Mouse (Mus musculus) megakaryocyte-erythroid progenitor cell, adult 5-6 weeks (primary cell): ENCODE measurements around the gene Smcr8. TPM values are rescaled to one million over a fixed set of nuclear protein-coding genes. Genes with fewer than 3 reads are reported as not detected.
"Not testable (repeated sequence)": the region's sequence is repeated elsewhere in the genome, so short reads cannot be mapped to it uniquely, and the experiment has no call there.

Experiments
- ATAC-seq: replicated peaks from 2 replicates; pipeline ENCODE4 v1.8.0; 2016; ENCODE audit warnings: mild to moderate bottlenecking, inconsistent platforms; ENCODE audit not compliant: severe bottlenecking, poor library complexity, low FRiP score, low TSS enrichment
- total RNA-seq, 2 experiments: library from RNA; stranded (forward) in 1 of 2; stranded (reverse) in 1 of 2; fragments of 200-1000, 215-1000 nt in 1 of 2; fragments of >200 nt in 1 of 2; fragmentation: Nextera tagmentation in 1 of 2; gene quantifications; 2 replicates each; pipeline ENCODE4 v1.2.3; 2014 to 2017

Gene Smcr8
- total RNA-seq, 2 experiments from 2014 or later, result 11.7 to 18.5 TPM

GRCm38 (mm10) chr11:60777801-60778370 is 562 bp downstream of the Smcr8 start:
- ATAC-seq, result no peak

- no peak for ATAC-seq
Observed at GRCm38 (mm10) chr11:60779673-60780189, 2.4 kb downstream of the Smcr8 start.

- no peak for ATAC-seq
Observed at GRCm38 (mm10) chr11:60784179-60784922, 7.0 kb downstream of the Smcr8 start.

GRCm38 (mm10) chr11:60787595-60787994 is 10.3 kb downstream of the Smcr8 start:
- ATAC-seq, result no peak

GRCm38 (mm10) chr11:60790472-60790871 is 13.1 kb downstream of the Smcr8 start:
- no peak for ATAC-seq

GRCm38 (mm10) chr11:60796342-60796741 is 19.0 kb downstream of the Smcr8 start:
- no peak for ATAC-seq

GRCm38 (mm10) chr11:60799977-60800376 is 22.7 kb downstream of the Smcr8 start:
- ATAC-seq, result no peak

- ATAC-seq, result no peak
Observed at GRCm38 (mm10) chr11:60800892-60801291, 23.6 kb downstream of the Smcr8 start.

GRCm38 (mm10) chr11:60808286-60809070 is 31.2 kb downstream of the Smcr8 start:
- ATAC-seq, result peak; percentile 73

GRCm38 (mm10) chr11:60809546-60809945 is 32.2 kb downstream of the Smcr8 start:
- ATAC-seq, result no peak

- ATAC-seq, result no peak
Observed at GRCm38 (mm10) chr11:60810046-60810965, 33.0 kb downstream of the Smcr8 start.

- ATAC-seq, result peak; percentile 99
Observed at GRCm38 (mm10) chr11:60811054-60811460, 33.7 kb downstream of the Smcr8 start.

- not testable (repeated sequence) for ATAC-seq
Observed at GRCm38 (mm10) chr11:60811618-60812017, 34.3 kb downstream of the Smcr8 start, which contains the start of gene Shmt1. Gene Shmt1 (minus strand): TSS chr11:60811718.

- no peak for ATAC-seq
Observed at GRCm38 (mm10) chr11:60816398-60816797, 39.1 kb downstream of the Smcr8 start.

- no peak for ATAC-seq
Observed at GRCm38 (mm10) chr11:60823771-60824170, 46.4 kb downstream of the Smcr8 start.

- ATAC-seq, result no peak
Observed at GRCm38 (mm10) chr11:60825191-60825590, 47.9 kb downstream of the Smcr8 start.

- no peak for ATAC-seq
Observed at GRCm38 (mm10) chr11:60826700-60827099, 49.4 kb downstream of the Smcr8 start.

GRCm38 (mm10) chr11:60827241-60827945 is 50.1 kb downstream of the Smcr8 start:
- ATAC-seq, result no peak
